Mouse (Mus musculus) embryonic fibroblast, embryonic 13.5 days (primary cell): ENCODE data around the gene Hs3st5. TPM values are rescaled to one million over a fixed set of nuclear protein-coding genes. Genes with fewer than 3 reads are reported as not detected.

Source experiments
- H3K27ac ChIP-seq: 2 replicates; pipeline ENCODE4 v1.5.1; 2012; ENCODE audit warnings: low read length, control low read depth, inconsistent platforms; ENCODE audit not compliant: insufficient read depth
- H3K4me1 ChIP-seq: 2 replicates; pipeline ENCODE4 v1.6.1; 2011; ENCODE audit warnings: low read length; ENCODE audit not compliant: control insufficient read depth, insufficient read depth
- H3K4me3 ChIP-seq: 2 replicates; pipeline ENCODE4 v1.5.1; 2011; ENCODE audit warnings: mild to moderate bottlenecking, control low read depth, low read length; ENCODE audit not compliant: insufficient read depth
- CTCF ChIP-seq: IDR thresholded peaks from 2 replicates; pipeline ENCODE4 v1.5.1; 2011; ENCODE audit warnings: mild to moderate bottlenecking, control low read depth, low read length, moderate library complexity, borderline replicate concordance; ENCODE audit not compliant: insufficient read depth
- POLR2A ChIP-seq: IDR thresholded peaks from 2 replicates; pipeline ENCODE4 v1.6.1; 2011; ENCODE audit warnings: low read depth, mild to moderate bottlenecking, control low read depth, low read length, moderate library complexity
- polyA plus RNA-seq: library from polyadenylated mRNA; stranded (reverse); fragments of >200 nt; gene quantifications from 2 replicates; pipeline ENCODE4 v1.2.4, GENCODE M21; 2011; ENCODE audit warnings: low read depth; ENCODE audit not compliant: missing spikeins, insufficient read length

The Hs3st5 gene
- polyA plus RNA-seq, 1 experiment: 0.63 TPM

GRCm38 (mm10) chr10:36627952-36628351, 121.3 kb downstream of the Hs3st5 start:
- TF ChIP-seq CTCF: no peak
- TF ChIP-seq POLR2A: no peak
- H3K4me3 ChIP-seq: no peak overlapping the region
- no peak overlapping the region for H3K27ac ChIP-seq
- H3K4me1 ChIP-seq: peaks cover 2% of the 10 kb centered on the region; the same call in 1 of the 2 replicates

GRCm38 (mm10) chr10:36631746-36632145, 125.1 kb downstream of the Hs3st5 start:
- H3K27ac ChIP-seq: no peak overlapping the region
- H3K4me3 ChIP-seq: no peak overlapping the region
- H3K4me1 ChIP-seq: no peaks in the 10 kb centered on the region
- TF ChIP-seq CTCF (no peak), POLR2A (no peak)

- Histone ChIP-seq H3K4me1 (no peaks in the 10 kb centered on the region), H3K4me3 (no peak overlapping the region), H3K27ac (no peak overlapping the region)
- TF ChIP-seq POLR2A (no peak), CTCF (no peak)
These were observed 144.0 kb downstream of the Hs3st5 start for GRCm38 (mm10) chr10:36650653-36651052.

- TF ChIP-seq POLR2A (no peak), CTCF (no peak)
- H3K4me3 ChIP-seq: no peak overlapping the region
- H3K4me1 ChIP-seq: no peaks in the 10 kb centered on the region
- H3K27ac ChIP-seq: no peak overlapping the region
These were observed 207.4 kb downstream of the Hs3st5 start for GRCm38 (mm10) chr10:36713974-36714373.

- no peaks in the 10 kb centered on the region for H3K4me1 ChIP-seq
- H3K4me3 ChIP-seq: no peak overlapping the region
- TF ChIP-seq CTCF: no peak
- no peak for TF ChIP-seq POLR2A
- H3K27ac ChIP-seq: no peak overlapping the region
These were observed 219.6 kb downstream of the Hs3st5 start for GRCm38 (mm10) chr10:36726239-36726638.

- no peak for TF ChIP-seq POLR2A
- TF ChIP-seq CTCF: no peak
- Histone ChIP-seq H3K4me1 (no peaks in the 10 kb centered on the region), H3K4me3 (no peak overlapping the region), H3K27ac (no peak overlapping the region)
These were observed 222.9 kb downstream of the Hs3st5 start for GRCm38 (mm10) chr10:36729361-36730098.

GRCm38 (mm10) chr10:36739375-36739774, 232.8 kb downstream of the Hs3st5 start:
- TF ChIP-seq POLR2A (no peak), CTCF (no peak)
- H3K27ac ChIP-seq: no peak overlapping the region
- H3K4me1 ChIP-seq: no peaks in the 10 kb centered on the region; the same call in 1 of the 2 replicates
- H3K4me3 ChIP-seq: no peak overlapping the region

GRCm38 (mm10) chr10:36750021-36750420, 243.4 kb downstream of the Hs3st5 start:
- Histone ChIP-seq H3K4me1 (no peaks in the 10 kb centered on the region), H3K4me3 (no peak overlapping the region), H3K27ac (no peak overlapping the region)
- TF ChIP-seq CTCF (no peak), POLR2A (no peak)

GRCm38 (mm10) chr10:36754471-36754870, 247.9 kb downstream of the Hs3st5 start:
- Histone ChIP-seq H3K27ac (no peak overlapping the region), H3K4me1 (no peaks in the 10 kb centered on the region)
- TF ChIP-seq POLR2A (no peak), CTCF (no peak)

GRCm38 (mm10) chr10:36773595-36773994, 267.0 kb downstream of the Hs3st5 start:
- Histone ChIP-seq H3K27ac (no peak overlapping the region), H3K4me1 (no peaks in the 10 kb centered on the region), H3K4me3 (no peak overlapping the region)
- TF ChIP-seq POLR2A (no peak), CTCF (no peak)

More at GRCm38 (mm10) chr10:36754471-36754870, 247.9 kb downstream of the Hs3st5 start:
- no peak overlapping the region for H3K4me3 ChIP-seq

GRCm38 (mm10) chr10:36774898-36775297, 268.3 kb downstream of the Hs3st5 start:
- Histone ChIP-seq H3K4me1 (no peaks in the 10 kb centered on the region), H3K4me3 (no peak overlapping the region), H3K27ac (no peak overlapping the region)
- TF ChIP-seq POLR2A (no peak), CTCF (no peak)
